Mouse (Mus musculus): ENCODE results near the gene Camk1g. TPM values are rescaled to one million over a fixed set of nuclear protein-coding genes. Genes with fewer than 3 reads are reported as not detected.
A peak's percentile ranks its signal among the peaks of the same experiment; 100 is the strongest.

The Camk1g gene
- total and polyA plus RNA-seq, 3 experiments, result not detected

DNA sequence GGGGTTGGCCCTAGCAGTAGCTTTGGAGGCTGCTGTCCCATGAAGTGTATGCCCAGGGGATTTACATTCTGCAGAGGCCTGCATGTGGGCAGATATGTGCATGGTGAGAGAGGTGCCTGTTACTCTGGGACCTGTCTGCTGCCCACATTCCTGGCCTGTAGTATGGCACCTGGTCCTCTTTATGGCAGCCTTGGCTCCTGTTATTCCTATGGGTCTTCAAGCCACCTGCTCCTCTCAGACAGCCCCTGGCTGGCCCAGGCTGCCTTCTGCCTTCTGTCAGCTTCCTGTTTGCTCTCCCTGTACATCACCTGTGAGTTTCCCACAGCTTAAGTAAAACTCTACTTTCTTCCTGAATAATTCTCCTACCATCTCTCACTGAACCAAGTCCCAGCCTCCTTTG is 27.0 kb upstream of the Camk1g start:
- DNase-seq (ENCODE audit: extremely low read depth), result no peak
- peaks cover 2 to 29% of the 10 kb centered on the region in 2 experiments; a peak in 3 of 4 replicates for H3K4me1 ChIP-seq (ENCODE audit: control insufficient read depth in 1 of 2, insufficient read depth in 2 of 2)
- no peaks in the 10 kb centered on the region for H3K79me2 ChIP-seq (replicated peaks; ENCODE audit: control insufficient read depth, extremely low read depth, insufficient read depth, poor library complexity, severe bottlenecking)
- no peak overlapping the region for H3K4me3 ChIP-seq (replicated peaks in 1 of 3; ENCODE audit: low read depth in 2 of 3, low read length in 2 of 3, poor library complexity in 1 of 3)
- H3K9ac ChIP-seq (ENCODE audit: insufficient read depth, low read depth), result no peak overlapping the region
- peaks cover 14% of the 10 kb centered on the region for H3K27me3 ChIP-seq (replicated peaks)
- H3K4me2 ChIP-seq (ENCODE audit: insufficient read depth, low read depth, poor library complexity, severe bottlenecking), result no peak overlapping the region
- H3K9me3 ChIP-seq (replicated peaks; ENCODE audit: low read length), result no peaks in the 10 kb centered on the region
- H3K27ac ChIP-seq (ENCODE audit: insufficient read depth, low read depth), result no peak overlapping the region
- dilution Hi-C loops (cut with MboI; ENCODE audit: extremely low pct_ligation_motif_present, extremely low pct_unique_long_range_greater_than_20kb, low sequenced_read_pairs), result no loop called here
- no peak for TF ChIP-seq CHD2 (IDR thresholded peaks at IDR 0.05; ENCODE audit: low read length)
- in situ Hi-C loops (cut with MboI; ENCODE audit: low pct_ligation_motif_present, low pct_unique_long_range_greater_than_20kb, low sequenced_read_pairs), result no loop called here
- H3K36me3 ChIP-seq (replicated peaks in 1 of 2; ENCODE audit: control insufficient read depth in 1 of 2, insufficient read depth in 1 of 2, low read length in 1 of 2), result no peaks in the 10 kb centered on the region

- peaks cover 0 to 6% of the 10 kb centered on the region in 2 experiments; a peak in 1 of 4 replicates for H3K4me1 ChIP-seq (ENCODE audit: control insufficient read depth in 1 of 2, insufficient read depth in 2 of 2)
- peaks cover 54% of the 10 kb centered on the region for H3K27me3 ChIP-seq (replicated peaks)
- DNase-seq (ENCODE audit: extremely low read depth), result no peak
- dilution Hi-C loops (cut with MboI; ENCODE audit: extremely low pct_ligation_motif_present, extremely low pct_unique_long_range_greater_than_20kb, low sequenced_read_pairs) (no loop called here), in situ Hi-C loops (cut with MboI; ENCODE audit: low pct_ligation_motif_present, low pct_unique_long_range_greater_than_20kb, low sequenced_read_pairs) (no loop called here)
- no peaks in the 10 kb centered on the region for H3K79me2 ChIP-seq (replicated peaks; ENCODE audit: control insufficient read depth, extremely low read depth, insufficient read depth, poor library complexity, severe bottlenecking)
- H3K4me2 ChIP-seq (ENCODE audit: insufficient read depth, low read depth, poor library complexity, severe bottlenecking), result no peak overlapping the region
- no peaks in the 10 kb centered on the region for H3K36me3 ChIP-seq (replicated peaks in 1 of 2; ENCODE audit: control insufficient read depth in 1 of 2, insufficient read depth in 1 of 2, low read length in 1 of 2)
- TF ChIP-seq CTCF (conservative IDR thresholded peaks at IDR 0.05 in 1 of 2, IDR thresholded peaks at IDR 0.05 in 1 of 2; ENCODE audit: low read depth in 2 of 2, low read length in 2 of 2), result peak in 1 of 2 experiments; percentile 15; a peak in 1 of 4 replicates
- TF ChIP-seq KAT2A (IDR thresholded peaks at IDR 0.05; ENCODE audit: insufficient replicate concordance, low read length), result no peak
- TF ChIP-seq RAD21 (IDR thresholded peaks at IDR 0.05; ENCODE audit: low read depth, low read length), result peak; percentile 3; the same call in 1 of the 2 replicates
- H3K9me3 ChIP-seq (replicated peaks; ENCODE audit: low read length), result no peaks in the 10 kb centered on the region
- no peak overlapping the region for H3K4me3 ChIP-seq (replicated peaks in 1 of 3; ENCODE audit: low read depth in 2 of 3, low read length in 2 of 3, poor library complexity in 1 of 3)
- no peak overlapping the region for H3K27ac ChIP-seq (ENCODE audit: insufficient read depth, low read depth)
- H3K9ac ChIP-seq (ENCODE audit: insufficient read depth, low read depth), result no peak overlapping the region
These were observed 22.2 kb upstream of the Camk1g start for GRCm38 (mm10) chr1:193392266-193392665.

DNA sequence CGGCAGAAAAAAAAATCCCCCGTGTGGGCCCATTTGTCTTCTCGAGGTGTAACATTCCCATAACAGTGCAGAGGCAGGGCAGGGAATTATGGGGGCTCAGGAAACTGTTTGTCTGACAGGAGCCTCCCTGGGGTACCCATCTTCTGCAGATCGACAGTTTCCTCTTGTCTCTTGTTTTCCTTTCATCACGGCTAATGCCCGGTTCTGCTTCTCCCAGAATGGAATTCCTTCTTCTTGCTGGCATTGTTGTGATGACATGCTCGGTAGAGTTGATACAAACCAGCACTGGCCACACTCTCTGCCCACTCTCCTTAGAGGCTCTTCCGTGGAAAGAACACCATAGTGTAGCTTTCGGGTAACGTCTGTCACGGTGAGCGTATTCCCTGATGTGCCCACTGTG is 19.9 kb upstream of the Camk1g start:
- TF ChIP-seq MEF2A (IDR thresholded peaks at IDR 0.05; ENCODE audit: borderline replicate concordance, low read depth, low read length), result no peak
- no peak for TF ChIP-seq MXI1 (IDR thresholded peaks at IDR 0.05; ENCODE audit: low read depth, low read length)
- TF ChIP-seq SIN3A (IDR thresholded peaks at IDR 0.05; ENCODE audit: low read length), result no peak
- no peak for TF ChIP-seq UBTF (IDR thresholded peaks at IDR 0.05; ENCODE audit: low read depth, low read length)
- no peak overlapping the region for H3K4me2 ChIP-seq (ENCODE audit: insufficient read depth, low read depth, poor library complexity, severe bottlenecking)
- H3K4me1 ChIP-seq (ENCODE audit: control insufficient read depth in 1 of 2, insufficient read depth in 2 of 2), result peaks cover 0 to 5% of the 10 kb centered on the region in 2 experiments; a peak in 1 of 4 replicates
- no peak overlapping the region for H3K4me3 ChIP-seq (replicated peaks in 1 of 3; ENCODE audit: low read depth in 2 of 3, low read length in 2 of 3, poor library complexity in 1 of 3)
- no peak overlapping the region for H3K27ac ChIP-seq (ENCODE audit: insufficient read depth, low read depth)
- dilution Hi-C loops (cut with MboI; ENCODE audit: extremely low pct_ligation_motif_present, extremely low pct_unique_long_range_greater_than_20kb, low sequenced_read_pairs) (no loop called here), in situ Hi-C loops (cut with MboI; ENCODE audit: low pct_ligation_motif_present, low pct_unique_long_range_greater_than_20kb, low sequenced_read_pairs) (no loop called here)
- peaks cover 47% of the 10 kb centered on the region for H3K27me3 ChIP-seq (replicated peaks)
- DNase-seq (ENCODE audit: extremely low read depth), result no peak
- H3K9ac ChIP-seq (ENCODE audit: insufficient read depth, low read depth), result no peak overlapping the region
- H3K36me3 ChIP-seq (replicated peaks in 1 of 2; ENCODE audit: control insufficient read depth in 1 of 2, insufficient read depth in 1 of 2, low read length in 1 of 2), result no peaks in the 10 kb centered on the region
- no peaks in the 10 kb centered on the region for H3K9me3 ChIP-seq (replicated peaks; ENCODE audit: low read length)
- no peaks in the 10 kb centered on the region for H3K79me2 ChIP-seq (replicated peaks; ENCODE audit: control insufficient read depth, extremely low read depth, insufficient read depth, poor library complexity, severe bottlenecking)
